Mouse (Mus musculus): ENCODE measurements around the gene Padi2.
A peak's percentile ranks its signal among the peaks of the same experiment; 100 is the strongest.

The Padi2 gene

DNA sequence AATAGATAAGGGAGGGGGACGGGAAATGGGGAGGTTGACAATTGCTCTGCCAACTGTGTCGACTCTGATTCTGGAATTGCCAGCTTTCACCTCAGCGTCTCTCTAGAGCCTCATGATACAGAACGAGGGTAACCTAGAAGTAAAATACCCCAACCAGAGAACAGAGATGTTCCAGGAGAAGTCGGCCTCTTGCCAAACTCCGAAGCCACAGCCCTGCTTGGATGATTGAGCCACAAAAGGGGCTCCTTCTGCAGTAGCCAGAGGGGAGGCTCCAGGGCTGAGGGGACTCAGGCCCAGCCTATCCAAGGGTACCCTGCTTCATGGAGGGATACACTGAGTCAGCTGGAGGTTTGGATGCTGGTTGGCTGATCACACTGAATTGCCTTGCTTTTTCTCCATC, 52.2 kb downstream of the Padi2 start:
- no peak for DNase-seq (ENCODE audit: low read depth, low spot score)

GRCm38 (mm10) chr4:140959128-140959679, 53.1 kb downstream of the Padi2 start:
- no peak for DNase-seq (ENCODE audit: low read depth, low spot score)

- DNase-seq (ENCODE audit: low read depth, low spot score) = no peak
Measured at GRCm38 (mm10) chr4:140959715-140960479, 53.8 kb downstream of the Padi2 start.

GRCm38 (mm10) chr4:140960781-140961466, 54.8 kb downstream of the Padi2 start, which contains the start of gene Sdhb:
TSS of gene Sdhb (plus strand) at chr4:140961203.
- DNase-seq (ENCODE audit: low read depth, low spot score) = peak; percentile 99

DNA sequence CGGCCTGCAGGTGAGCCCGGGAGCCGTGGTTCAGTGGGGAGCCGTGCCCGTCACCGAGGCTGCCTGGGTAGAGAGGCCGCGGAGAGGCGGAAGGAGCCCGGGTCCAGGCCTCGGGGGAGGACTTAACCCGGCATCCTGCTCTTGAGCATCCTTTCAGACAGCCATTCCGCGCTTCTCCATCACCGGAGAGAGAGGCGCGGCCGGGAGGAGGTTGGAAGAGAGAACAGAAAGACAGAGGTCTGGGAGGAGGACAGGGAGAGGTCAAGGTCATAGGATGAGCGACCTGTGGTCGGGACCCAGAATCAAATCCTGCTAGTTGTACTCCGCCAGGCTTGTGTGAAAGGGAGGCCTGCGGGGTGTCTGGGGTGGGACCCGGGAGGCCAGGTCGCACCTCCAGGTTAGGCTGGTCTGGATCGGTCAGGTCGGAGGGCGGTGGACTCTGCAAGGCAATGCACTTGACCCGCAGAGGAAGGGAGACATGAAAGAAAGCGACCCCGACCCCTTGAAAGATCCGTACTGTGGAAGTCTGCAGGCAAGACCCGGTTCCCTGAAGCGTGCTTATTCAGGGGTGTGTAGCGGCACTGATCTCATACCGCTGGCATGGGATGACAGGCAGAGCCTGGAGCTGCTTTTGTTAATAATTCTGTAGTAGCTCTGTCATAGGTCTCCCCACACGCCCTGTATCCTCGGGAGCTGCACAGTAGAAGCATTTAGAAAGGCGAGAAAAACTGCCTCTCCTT, 55.5 kb downstream of the Padi2 start:
- DNase-seq (ENCODE audit: low read depth, low spot score) = no peak

GRCm38 (mm10) chr4:140962207-140962909, 56.2 kb downstream of the Padi2 start:
- no peak for DNase-seq (ENCODE audit: low read depth, low spot score)

DNA sequence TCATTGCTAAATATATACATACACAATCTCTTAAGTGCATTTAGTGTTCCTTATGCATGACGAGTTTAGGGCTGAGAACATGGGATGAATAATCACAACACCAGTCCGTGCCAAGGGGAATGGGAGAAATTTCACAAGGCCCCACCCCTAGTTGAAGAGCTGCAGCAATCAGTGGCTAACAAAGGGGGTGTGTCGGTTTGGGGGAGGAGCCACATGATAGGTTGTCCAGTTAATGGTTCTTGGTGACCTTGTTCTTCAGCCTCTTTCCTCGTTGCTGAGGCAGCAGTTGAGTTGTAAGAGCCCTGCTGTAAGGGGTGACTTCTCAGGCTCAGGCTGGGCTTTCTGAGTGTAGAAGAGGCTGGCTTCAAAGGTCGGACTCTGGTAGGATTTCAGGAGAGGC, 56.8 kb downstream of the Padi2 start:
- DNase-seq (ENCODE audit: low read depth, low spot score) = peak; percentile 74

DNA sequence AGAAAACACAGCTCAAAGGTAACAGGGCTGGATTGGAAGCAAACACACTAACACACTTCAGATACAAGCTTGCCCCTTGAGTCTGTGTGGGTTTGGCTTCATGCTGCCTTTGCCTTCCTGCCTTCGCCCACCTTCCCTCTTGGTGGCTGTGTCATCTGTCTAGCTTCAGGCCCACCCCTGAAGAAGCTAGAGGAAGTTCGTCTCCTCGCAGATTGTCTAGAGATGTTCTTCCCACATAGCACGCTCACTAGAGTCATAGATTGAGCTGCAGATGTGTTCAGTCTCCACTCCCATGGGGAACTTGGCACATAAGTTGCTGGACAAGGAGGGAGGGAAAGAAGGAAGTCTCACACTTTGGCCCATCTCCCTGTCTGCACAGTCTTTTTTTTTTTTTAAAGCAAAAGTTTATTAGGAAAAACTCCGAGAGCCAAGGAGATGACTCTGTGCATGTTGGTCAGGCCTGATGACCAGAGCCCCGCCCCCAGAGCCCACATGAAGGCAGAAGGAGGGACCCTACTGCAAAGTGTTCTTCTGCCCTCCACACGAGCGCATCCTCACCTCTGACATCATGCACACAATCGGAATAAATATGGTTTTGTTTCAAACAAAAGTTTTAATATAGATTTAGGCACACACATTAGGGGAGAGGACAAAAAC, 57.9 kb downstream of the Padi2 start:
- no peak for DNase-seq (ENCODE audit: low read depth, low spot score)

- DNase-seq (ENCODE audit: low read depth, low spot score) = peak; percentile 74
Measured at GRCm38 (mm10) chr4:140964620-140965019, 58.5 kb downstream of the Padi2 start.

GRCm38 (mm10) chr4:140967386-140968159, 61.4 kb downstream of the Padi2 start:
- DNase-seq (ENCODE audit: low read depth, low spot score) = no peak

DNA sequence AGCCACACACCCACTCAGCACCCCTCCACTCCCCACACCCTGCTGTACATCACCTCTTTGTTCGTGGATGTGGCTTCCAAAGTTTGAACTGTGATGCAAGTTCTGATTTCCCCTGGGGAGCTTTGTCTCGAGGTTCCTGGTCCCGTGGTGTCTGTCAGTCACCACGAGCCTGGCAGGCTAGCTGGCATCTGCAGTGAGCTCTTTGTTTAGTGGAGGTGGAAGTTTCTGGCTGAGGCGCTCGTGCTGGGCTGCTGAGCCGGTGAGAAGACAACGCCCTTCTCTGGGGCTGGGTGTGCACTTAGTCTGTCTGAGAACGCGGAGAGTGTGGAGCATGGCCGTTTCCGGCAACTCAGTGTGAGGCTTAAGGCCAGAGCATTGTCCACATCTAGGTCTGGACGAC, 65.5 kb downstream of the Padi2 start:
- no peak for DNase-seq (ENCODE audit: low read depth, low spot score)

DNA sequence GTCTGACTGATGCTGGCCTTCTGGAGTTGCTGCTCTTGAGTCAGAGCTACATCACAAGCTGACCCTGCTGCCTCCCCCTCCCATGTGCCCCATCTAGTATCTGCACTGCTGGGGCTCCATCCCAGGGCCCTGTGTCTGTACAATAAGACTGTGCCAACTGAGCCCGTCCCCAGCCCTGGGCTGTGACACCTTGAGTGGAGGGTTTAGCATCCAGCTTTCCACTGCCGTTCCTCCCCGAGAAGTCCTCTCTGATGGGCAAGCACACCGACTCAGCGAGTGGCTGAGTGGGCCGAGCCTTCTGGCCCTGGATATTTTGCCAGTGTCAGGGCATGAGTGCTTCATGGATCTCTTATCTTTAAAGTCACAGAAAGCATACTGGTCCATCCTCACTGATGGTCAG, 68.3 kb downstream of the Padi2 start:
- no peak for DNase-seq (ENCODE audit: low read depth, low spot score)

DNA sequence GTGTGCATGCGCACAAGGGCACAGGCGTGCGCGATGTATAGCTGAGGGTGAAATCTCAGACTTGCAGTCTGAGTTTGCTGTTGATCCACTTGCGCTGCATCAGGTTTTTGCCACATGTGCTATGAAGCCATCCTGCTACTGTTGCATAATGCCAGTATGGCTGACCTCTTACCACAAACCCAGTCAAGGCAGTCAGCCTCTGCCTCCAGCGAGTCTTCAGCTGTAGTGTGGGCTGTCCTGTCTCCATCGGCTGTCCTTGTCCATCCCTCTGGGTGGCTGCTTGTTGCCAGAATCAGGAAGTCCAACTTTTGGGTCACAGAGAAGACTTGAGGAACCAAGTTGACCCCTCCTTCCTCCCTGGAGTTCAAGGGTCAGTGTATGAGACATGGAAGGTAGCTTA, 69.2 kb downstream of the Padi2 start:
- DNase-seq (ENCODE audit: low read depth, low spot score) = no peak

GRCm38 (mm10) chr4:140977278-140977677, 71.1 kb downstream of the Padi2 start:
- no peak for DNase-seq (ENCODE audit: low read depth, low spot score)

DNA sequence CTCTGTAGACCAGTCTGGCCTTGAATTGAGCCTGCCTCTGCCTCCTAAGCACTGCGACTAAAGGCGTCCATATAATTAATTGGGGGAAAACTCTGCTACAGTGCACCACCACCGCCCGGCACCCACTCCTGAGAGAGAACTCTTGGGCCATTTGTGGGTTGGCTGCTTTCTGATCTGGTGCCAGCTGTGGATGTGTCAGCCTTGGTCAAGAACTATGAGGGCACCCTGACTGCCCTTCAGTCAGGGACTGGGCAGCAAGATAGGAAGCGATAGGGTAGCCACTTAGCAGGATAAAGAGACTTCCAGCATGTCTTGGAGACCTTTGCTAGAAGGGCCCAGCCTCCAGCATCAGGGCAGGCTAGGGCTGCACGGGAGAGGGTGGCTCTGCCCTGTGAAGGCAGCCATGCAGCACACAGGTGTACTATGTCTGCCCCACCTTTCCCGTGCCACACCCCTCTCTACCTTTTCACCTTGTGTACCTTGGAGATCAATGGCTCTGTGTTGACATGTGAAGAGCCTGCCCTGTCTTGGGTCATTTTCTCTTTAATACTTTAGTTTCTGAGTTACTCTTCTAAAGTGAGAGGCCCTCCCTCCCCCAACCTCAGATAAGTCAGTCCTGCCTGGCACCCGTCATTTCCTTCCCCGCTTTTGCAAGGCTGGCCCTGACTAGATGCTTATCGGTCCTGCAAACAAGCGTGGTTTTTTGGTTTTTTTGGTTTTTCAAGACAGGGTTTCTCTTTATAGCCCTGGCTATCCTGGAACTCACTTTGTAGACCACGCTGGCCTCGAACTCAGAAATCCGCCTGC, 71.9 kb downstream of the Padi2 start:
- no peak for DNase-seq (ENCODE audit: low read depth, low spot score)

GRCm38 (mm10) chr4:140981605-140982004, 75.5 kb downstream of the Padi2 start:
- DNase-seq (ENCODE audit: low read depth, low spot score) = peak; percentile 48

DNA sequence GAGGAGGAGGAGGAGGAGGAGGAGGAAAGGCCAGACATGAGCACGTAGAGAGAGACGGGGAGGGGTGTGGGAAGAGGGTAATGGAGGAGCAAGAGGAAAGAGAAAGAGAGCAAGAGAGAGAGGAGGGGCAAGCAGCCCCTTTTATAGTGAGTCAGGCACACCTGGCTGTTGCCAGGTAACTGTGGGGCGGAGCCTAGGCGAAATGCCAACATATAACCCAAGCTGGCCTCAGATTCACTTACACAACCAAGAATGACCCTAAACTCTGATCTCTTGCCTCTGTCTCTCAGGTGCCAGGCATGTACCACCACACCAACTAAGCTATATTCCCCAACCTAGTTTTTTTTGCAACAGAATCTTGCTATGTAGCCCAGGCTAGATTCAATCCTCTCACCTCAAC, 76.7 kb downstream of the Padi2 start:
- no peak for DNase-seq (ENCODE audit: low read depth, low spot score)

DNA sequence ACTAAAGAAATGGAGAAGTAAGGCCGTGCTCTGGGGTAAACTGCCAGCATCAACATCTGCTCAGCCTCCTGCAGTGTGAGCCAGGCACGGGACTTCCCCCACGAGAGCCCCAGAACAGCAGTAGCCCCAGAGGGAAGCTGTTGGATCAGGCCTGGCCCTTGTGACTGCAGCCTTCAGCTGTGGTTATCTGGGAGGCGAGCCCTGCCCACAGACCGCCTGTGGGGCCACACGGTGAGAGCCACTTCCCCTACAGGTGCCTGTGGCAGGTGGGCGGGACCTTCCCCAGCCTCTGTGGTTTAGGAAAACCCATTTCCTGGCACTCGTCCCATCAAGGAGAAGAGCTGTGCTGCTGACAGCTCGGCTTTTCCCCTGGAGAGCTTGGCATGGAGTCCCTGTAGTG, 77.3 kb downstream of the Padi2 start:
- DNase-seq (ENCODE audit: low read depth, low spot score) = peak; percentile 94

GRCm38 (mm10) chr4:140984544-140984943, 78.4 kb downstream of the Padi2 start:
- DNase-seq (ENCODE audit: low read depth, low spot score) = no peak
